Mouse (Mus musculus) liver, embryonic 16.5 days (tissue): ENCODE data around the gene Zdhhc22. TPM values are rescaled to one million over a fixed set of nuclear protein-coding genes. Genes with fewer than 3 reads are reported as not detected.

ENCODE experiments used
- ATAC-seq: fragments of 200-750 bp; cut with Nextera tagmentation; 2 replicates; pipeline ENCODE4 v1.8.0; 2017; ENCODE audit warnings: low read depth, mild to moderate bottlenecking, moderate number of reproducible peaks, moderate library complexity
- H3K27ac ChIP-seq: fragments of 300-500 bp; sonication (generic); 2 replicates; pipeline ENCODE4 v1.5.1; 2014; ENCODE audit warnings: mild to moderate bottlenecking, low read length
- H3K27me3 ChIP-seq: fragments of 300-500 bp; sonication (generic); 2 replicates; pipeline ENCODE4 v1.6.1; 2014; ENCODE audit warnings: low read depth, low read length, mixed read lengths; ENCODE audit not compliant: control insufficient read depth, insufficient read depth
- H3K36me3 ChIP-seq: fragments of 300-500 bp; sonication (generic); 2 replicates; pipeline ENCODE4 v1.6.1; 2014; ENCODE audit warnings: mild to moderate bottlenecking; ENCODE audit not compliant: control insufficient read depth, insufficient read depth
- H3K4me1 ChIP-seq: fragments of 300-500 bp; sonication (generic); 2 replicates; pipeline ENCODE4 v1.6.1; 2014; ENCODE audit warnings: low read depth, low read length, mixed read lengths; ENCODE audit not compliant: control insufficient read depth
- H3K4me2 ChIP-seq: fragments of 300-500 bp; sonication (generic); 2 replicates; pipeline ENCODE4 v1.6.1; 2014; ENCODE audit warnings: low read depth, low read length, mixed read lengths
- H3K4me3 ChIP-seq: fragments of 300-500 bp; sonication (generic); 2 replicates; pipeline ENCODE4 v1.5.1; 2014; ENCODE audit warnings: low read depth, mild to moderate bottlenecking, low read length
- H3K9ac ChIP-seq: fragments of 300-500 bp; sonication (generic); 2 replicates; pipeline ENCODE4 v1.6.1; 2014; ENCODE audit warnings: low read depth, low read length
- H3K9me3 ChIP-seq: fragments of 300-500 bp; sonication (generic); replicated peaks from 2 replicates; pipeline ENCODE4 v1.6.1; 2016; ENCODE audit warnings: low read length; ENCODE audit not compliant: control insufficient read depth
- WGBS: fragments of 180-500 bp; shearing (Covaris S2); extraction: QIAGEN DNeasy Blood & Tissue Kit; methylation state at CpG from one replicate; pipeline ENCODE4 v1.1.7; 2014; ENCODE audit not compliant: insufficient replicate concordance; 5-methylcytosine and 5-hydroxymethylcytosine counted together
- polyA plus RNA-seq: library from polyadenylated mRNA; unstranded; fragments of >200 nt; fragmentation: Nextera tagmentation; extraction: Ambion mirVana; gene quantifications from 2 replicates; pipeline ENCODE4 v1.2.1, GENCODE M21; 2015

Zdhhc22 gene
- polyA plus RNA-seq, 1 experiment from 2014 or later: not detected

GRCm38 (mm10) chr12:86986562-86986961 is 3.7 kb downstream of the Zdhhc22 start:
- Histone ChIP-seq H3K9ac (no peak overlapping the region), H3K27me3 (peaks cover 64% of the 10 kb centered on the region), H3K9me3 (no peaks in the 10 kb centered on the region), H3K36me3 (no peaks in the 10 kb centered on the region), H3K4me2 (no peak overlapping the region), H3K4me1 (no peaks in the 10 kb centered on the region), H3K4me3 (no peak overlapping the region), H3K27ac (no peak overlapping the region)
- ATAC-seq: no peak
- WGBS: 43% methylated on average over 4 of the region's 4 CpGs

- Histone ChIP-seq H3K9me3 (no peaks in the 10 kb centered on the region), H3K4me2 (no peak overlapping the region), H3K36me3 (no peaks in the 10 kb centered on the region), H3K4me3 (no peak overlapping the region), H3K4me1 (no peaks in the 10 kb centered on the region), H3K9ac (no peak overlapping the region), H3K27me3 (peaks cover 43% of the 10 kb centered on the region), H3K27ac (no peak overlapping the region)
- no peak for ATAC-seq
- WGBS: 10% methylated on average over 6 of the region's 6 CpGs
Measured at GRCm38 (mm10) chr12:86984194-86984555, 6.1 kb downstream of the Zdhhc22 start.

GRCm38 (mm10) chr12:86983470-86984193 is 6.6 kb downstream of the Zdhhc22 start:
- Histone ChIP-seq H3K4me2 (no peak overlapping the region), H3K27ac (no peak overlapping the region), H3K4me1 (no peaks in the 10 kb centered on the region), H3K9ac (no peak overlapping the region), H3K9me3 (no peaks in the 10 kb centered on the region), H3K4me3 (no peak overlapping the region), H3K36me3 (no peaks in the 10 kb centered on the region), H3K27me3 (peaks cover 41% of the 10 kb centered on the region)
- ATAC-seq: no peak
- 3% methylated on average over 27 of the region's 28 CpGs for WGBS

GRCm38 (mm10) chr12:86981180-86981579 is 9.1 kb downstream of the Zdhhc22 start:
- Histone ChIP-seq H3K36me3 (no peaks in the 10 kb centered on the region), H3K27me3 (peaks cover 39% of the 10 kb centered on the region)
- WGBS: 19% methylated on average over 9 of the region's 9 CpGs

GRCm38 (mm10) chr12:86977833-86978232 is 12.4 kb downstream of the Zdhhc22 start:
- Histone ChIP-seq H3K9ac (no peak overlapping the region), H3K27me3 (peaks cover 19% of the 10 kb centered on the region), H3K4me1 (peaks cover 8% of the 10 kb centered on the region), H3K36me3 (no peaks in the 10 kb centered on the region), H3K4me3 (no peak overlapping the region), H3K4me2 (no peak overlapping the region), H3K9me3 (no peaks in the 10 kb centered on the region), H3K27ac (no peak overlapping the region)
- no peak for ATAC-seq
- 15% methylated on average over 15 of the region's 15 CpGs for WGBS

More at GRCm38 (mm10) chr12:86981180-86981579, 9.1 kb downstream of the Zdhhc22 start:
- Histone ChIP-seq H3K4me3 (no peak overlapping the region), H3K27ac (no peak overlapping the region), H3K9ac (no peak overlapping the region), H3K4me1 (no peaks in the 10 kb centered on the region), H3K4me2 (no peak overlapping the region), H3K9me3 (no peaks in the 10 kb centered on the region)
- no peak for ATAC-seq

- peaks cover 8% of the 10 kb centered on the region for H3K4me1 ChIP-seq
- no peak overlapping the region for H3K9ac ChIP-seq
- peaks cover 18% of the 10 kb centered on the region for H3K27me3 ChIP-seq
- no peak overlapping the region for H3K27ac ChIP-seq
- H3K36me3 ChIP-seq: no peaks in the 10 kb centered on the region
- 38% methylated on average over 6 of the region's 6 CpGs for WGBS
- no peak overlapping the region for H3K4me3 ChIP-seq
- H3K4me2 ChIP-seq: no peak overlapping the region
- no peaks in the 10 kb centered on the region for H3K9me3 ChIP-seq
- no peak for ATAC-seq
Measured at GRCm38 (mm10) chr12:86976511-86977168, 13.6 kb downstream of the Zdhhc22 start.

- no peak overlapping the region for H3K4me3 ChIP-seq
- H3K4me1 ChIP-seq: peaks cover 8% of the 10 kb centered on the region
- no peaks in the 10 kb centered on the region for H3K36me3 ChIP-seq
- ATAC-seq: no peak
- H3K9me3 ChIP-seq: no peaks in the 10 kb centered on the region
- peaks cover 16% of the 10 kb centered on the region for H3K27me3 ChIP-seq
- no peak overlapping the region for H3K27ac ChIP-seq
- H3K9ac ChIP-seq: no peak overlapping the region
- no peak overlapping the region for H3K4me2 ChIP-seq
- 38% methylated on average over 10 of the region's 10 CpGs for WGBS
Measured at GRCm38 (mm10) chr12:86975761-86976160, 14.5 kb downstream of the Zdhhc22 start.

- WGBS: 13% methylated on average over 40 of the region's 40 CpGs
- no peak overlapping the region for H3K27ac ChIP-seq
Measured at GRCm38 (mm10) chr12:86974387-86975288, 15.6 kb downstream of the Zdhhc22 start.

More at GRCm38 (mm10) chr12:86974387-86975288, 15.6 kb downstream of the Zdhhc22 start:
- peak overlapping the region; percentile 5; the same call in 1 of the 2 replicates for H3K9ac ChIP-seq
- H3K27me3 ChIP-seq: peaks cover 16% of the 10 kb centered on the region
- no peaks in the 10 kb centered on the region for H3K9me3 ChIP-seq
- H3K36me3 ChIP-seq: no peaks in the 10 kb centered on the region
- H3K4me1 ChIP-seq: peaks cover 8% of the 10 kb centered on the region
- peak overlapping the region; percentile 28 for H3K4me3 ChIP-seq
- peak; percentile 44; the same call in 1 of the 2 replicates for ATAC-seq
- H3K4me2 ChIP-seq: peak overlapping the region; percentile 59
